Mouse (Mus musculus): ENCODE measurements around the gene Col6a2. TPM values are rescaled to one million over a fixed set of nuclear protein-coding genes. Genes with fewer than 3 reads are reported as not detected.
A peak's percentile ranks its signal among the peaks of the same experiment; 100 is the strongest.

The Col6a2 gene
- total RNA-seq, 2 experiments from 2014 or later = 169 to 173 TPM

- DNase-seq = no peak
- intact Hi-C loops (cut with DNase I) = no loop called here
Measured at GRCm38 (mm10) chr10:76554061-76554460, 69.4 kb downstream of the Col6a2 start.

- no peak for DNase-seq
- intact Hi-C loops (cut with DNase I) = loop anchor here (2.0 kb wide), 1 partner anchor 183 kb away; no protein-coding TSS in a partner anchor
Measured at GRCm38 (mm10) chr10:76551556-76551955, 71.9 kb downstream of the Col6a2 start.

- intact Hi-C loops (cut with DNase I) = loop anchor here (2.0 kb wide), 1 partner anchor 184 kb away; no protein-coding TSS in a partner anchor
- peak; percentile 5 to 18 for DNase-seq
Measured at GRCm38 (mm10) chr10:76550458-76550857, 73.0 kb downstream of the Col6a2 start.

- no peak for DNase-seq
- intact Hi-C loops (cut with DNase I) = no loop called here
Measured at GRCm38 (mm10) chr10:76548218-76548617, 75.2 kb downstream of the Col6a2 start.

- DNase-seq = no peak
- intact Hi-C loops (cut with DNase I) = no loop called here
Measured at GRCm38 (mm10) chr10:76546566-76546965, 76.9 kb downstream of the Col6a2 start.

Other genes with a start within 250 kb of the Col6a2 start
- gene AC141477.1, start 183.2 kb downstream of the Col6a2 start, total RNA-seq (2021) = not detected
- gene Pcnt, start 180.8 kb downstream of the Col6a2 start, total RNA-seq (2021) = 10 to 100 TPM; 39.5 to 48.6 TPM
- under 1 TPM; 0.15 to 0.57 TPM for gene 2610028H24Rik, start 174.5 kb downstream of the Col6a2 start, total RNA-seq (2021)
- gene Mcm3ap, start 154.7 kb downstream of the Col6a2 start, total RNA-seq (2021) = 10 to 100 TPM; 30.7 to 31.2 TPM
- gene Ybey, start 154.5 kb downstream of the Col6a2 start, total RNA-seq (2021) = 1 to 10 TPM; 3.1 to 3.6 TPM
- 1 to 10 TPM; 5.7 to 6.3 TPM for gene Lss, start 92.0 kb downstream of the Col6a2 start, total RNA-seq (2021)
- gene Spatc1l, start 61.4 kb downstream of the Col6a2 start, total RNA-seq (2021) = not detected
- under 1 TPM in 1 of 2 experiments, not detected in 1; 0.12 TPM for gene Ftcd, start 48.0 kb downstream of the Col6a2 start, total RNA-seq (2021)
- 100 to 1,000 TPM; 142 to 151 TPM for gene Col6a1, start 102.5 kb upstream of the Col6a2 start, total RNA-seq (2021)

Data from heart, postnatal 14 days (tissue).